Mouse (Mus musculus) cerebellum, postnatal 14 days (tissue): Measurements from ENCODE around the gene Slco1a5.
"Not testable (repeated sequence)": the region's sequence is repeated elsewhere in the genome, so short reads cannot be mapped to it uniquely, and the experiment has no call there.

Experiments
- DNase-seq, 2 experiments: peaks; one replicate each; pipeline ENCODE4 v3.0.0; 2021; ENCODE audit warnings: mixed read lengths in 2 of 2

Gene Slco1a5

DNA sequence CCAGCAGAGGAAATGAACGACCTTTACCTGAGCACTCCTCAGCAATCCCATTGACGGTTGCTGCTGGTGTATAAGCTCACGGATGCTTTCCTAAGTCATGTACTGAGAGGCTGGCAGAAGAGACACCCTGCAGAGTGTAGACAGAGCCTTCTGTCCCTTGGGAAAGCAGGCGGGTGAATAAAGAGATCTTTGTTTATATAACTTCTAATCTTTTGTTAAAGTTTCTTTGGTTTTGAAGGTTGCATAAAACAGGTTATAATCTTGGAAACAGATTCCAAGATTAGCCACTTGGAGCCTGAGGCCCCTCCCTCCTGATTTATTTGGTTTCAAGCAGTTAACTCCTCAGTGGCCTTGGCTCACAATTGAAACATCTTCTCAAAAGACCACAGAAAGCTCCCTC lies at the start of gene Slco1a5:
Slco1a5 (minus strand) TSS at position 101 of the 400 bp plus-strand sequence.
- DNase-seq = no peak

DNA sequence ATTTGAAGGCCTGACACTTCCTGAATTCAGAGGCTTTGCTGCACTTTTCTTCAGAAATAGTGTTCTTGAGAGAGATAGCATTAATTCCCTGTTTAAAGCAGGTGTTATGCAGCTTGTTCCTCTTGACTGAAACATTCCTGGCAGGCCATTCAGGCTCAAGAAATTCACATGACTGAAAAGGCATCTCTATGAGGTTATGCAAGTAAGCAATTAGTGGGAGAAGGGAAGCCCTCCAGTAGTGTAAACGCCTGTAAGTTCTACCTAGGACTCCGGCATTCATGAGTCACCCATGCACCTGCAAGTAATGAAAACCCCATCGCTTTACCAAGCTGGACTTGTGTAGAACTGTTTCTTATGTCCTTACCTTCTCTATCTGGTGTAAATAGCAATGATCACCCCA lies 46.8 kb upstream of the Slco1a5 start:
- DNase-seq = no peak

DNA sequence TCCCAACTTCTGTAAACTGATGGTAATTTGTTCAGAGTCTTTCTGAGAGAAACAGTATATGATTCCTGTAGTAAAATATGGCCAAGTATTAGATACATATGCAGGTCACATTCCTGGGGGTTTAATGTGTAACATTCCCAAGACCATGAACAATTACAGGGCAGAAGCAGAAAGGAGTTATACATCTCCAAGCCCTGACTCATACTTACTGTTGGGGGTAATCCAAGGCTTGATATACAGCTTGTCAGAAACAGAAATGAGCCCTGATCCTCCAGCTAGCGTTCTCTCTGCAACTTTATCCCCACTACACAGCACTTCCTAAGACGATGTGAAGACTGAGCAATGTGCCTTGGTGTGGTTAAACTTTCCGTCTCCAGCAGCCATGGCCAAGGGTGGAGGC lies 44.8 kb upstream of the Slco1a5 start:
- no peak for DNase-seq

DNA sequence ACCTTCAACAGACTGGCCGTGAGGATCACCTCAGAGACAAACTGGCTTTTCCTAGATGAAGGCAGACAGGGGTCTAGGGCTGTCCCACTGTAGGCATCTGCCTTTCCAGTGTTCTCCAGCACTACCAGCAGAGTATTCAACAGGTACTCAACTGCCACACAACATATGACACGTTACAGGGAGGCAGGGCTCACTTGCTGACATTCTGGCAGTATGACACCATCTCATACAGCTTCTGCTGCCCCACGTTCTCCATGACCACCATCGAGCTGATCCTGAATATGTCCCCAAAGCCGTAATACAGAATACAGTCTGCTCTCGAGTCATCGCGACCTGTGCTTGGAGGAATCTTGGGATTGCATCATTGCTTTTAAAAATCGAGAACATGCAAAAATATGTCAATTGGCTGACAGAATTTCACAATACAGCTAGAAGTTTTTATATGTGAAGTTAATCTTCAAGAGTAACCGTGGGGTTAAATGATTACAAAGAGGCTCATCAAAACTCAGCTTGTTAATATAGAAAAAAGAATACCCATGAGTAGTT lies 43.8 kb upstream of the Slco1a5 start:
- DNase-seq = no peak

DNA sequence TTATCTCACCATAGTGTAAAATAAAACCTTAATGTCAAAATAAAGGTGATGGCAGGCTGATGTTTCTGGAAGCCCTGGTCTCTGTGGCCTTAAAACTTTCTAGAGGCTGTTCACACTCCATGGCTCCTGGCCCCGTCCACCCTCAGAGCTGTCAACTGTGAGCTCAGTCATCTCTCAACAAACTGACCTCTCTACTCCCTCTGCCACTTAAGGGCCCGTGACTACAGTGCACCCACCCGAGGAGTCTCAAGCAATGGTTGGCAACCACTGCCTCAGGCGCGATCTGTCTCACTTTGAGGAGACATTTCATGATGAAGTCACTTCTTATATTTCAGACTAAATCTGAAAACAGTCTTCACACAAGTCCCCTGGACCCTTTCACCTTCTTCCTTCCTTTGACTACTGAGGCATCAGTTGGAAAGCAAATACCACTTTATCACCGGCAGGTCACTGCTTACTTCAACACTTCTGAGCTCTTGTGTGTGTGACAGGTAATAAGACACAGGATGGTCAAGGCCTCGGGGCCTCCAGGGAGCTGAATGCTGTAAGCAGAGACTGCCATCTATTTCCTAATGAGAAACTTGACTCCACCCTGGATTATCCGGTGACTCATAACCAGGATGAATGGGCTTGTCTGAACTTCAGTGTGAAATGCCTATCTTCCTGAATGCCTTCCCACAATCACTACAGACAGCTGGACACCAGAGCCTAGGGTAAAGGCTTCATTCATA lies 43.1 kb upstream of the Slco1a5 start:
- no peak for DNase-seq

DNA sequence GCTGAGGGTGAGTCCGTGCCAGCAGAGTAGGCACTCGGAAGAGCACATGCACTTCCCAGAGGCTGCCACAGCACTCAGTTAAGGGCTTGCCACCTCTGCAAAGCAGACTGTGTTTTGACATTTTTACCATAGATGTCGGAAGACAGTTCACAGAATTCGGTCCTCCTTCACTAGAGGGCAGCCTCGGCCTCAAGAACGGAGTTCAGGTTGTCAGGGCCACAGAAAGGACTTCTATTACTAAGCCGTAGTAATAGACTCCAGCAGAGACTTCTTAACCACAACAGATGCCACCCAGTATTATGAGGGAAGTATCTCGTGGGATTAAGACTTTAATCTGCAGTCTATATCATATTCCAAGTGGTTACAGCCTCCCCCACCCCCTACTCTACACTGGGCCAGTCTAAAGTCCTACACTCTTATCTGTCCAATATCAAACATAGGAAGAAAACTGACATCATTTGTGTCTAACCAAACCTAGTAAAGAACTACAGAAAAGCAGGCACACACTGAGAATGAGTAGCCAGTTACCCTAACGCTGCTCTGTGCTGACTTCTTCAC lies 40.3 kb upstream of the Slco1a5 start:
- peak; percentile 9 to 14 for DNase-seq

DNA sequence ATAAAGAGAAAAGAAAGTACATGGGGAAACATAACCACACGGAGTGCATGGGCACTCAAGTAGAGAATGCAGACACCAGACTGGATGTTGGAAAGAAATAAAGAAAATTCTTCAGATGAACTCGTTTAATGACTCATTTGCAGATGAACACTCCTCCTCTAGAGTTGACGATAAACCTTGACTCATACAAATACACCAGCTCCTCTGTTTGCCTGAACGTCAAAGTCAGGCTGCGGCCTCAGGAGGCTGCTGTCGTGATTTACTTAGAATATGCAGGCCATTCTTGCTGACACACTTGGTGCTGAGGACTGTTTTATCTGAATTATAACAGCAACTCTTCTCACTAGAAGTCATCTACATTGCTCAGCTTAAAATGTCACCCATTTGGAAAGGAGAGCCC lies 39.3 kb upstream of the Slco1a5 start:
- no peak for DNase-seq

DNA sequence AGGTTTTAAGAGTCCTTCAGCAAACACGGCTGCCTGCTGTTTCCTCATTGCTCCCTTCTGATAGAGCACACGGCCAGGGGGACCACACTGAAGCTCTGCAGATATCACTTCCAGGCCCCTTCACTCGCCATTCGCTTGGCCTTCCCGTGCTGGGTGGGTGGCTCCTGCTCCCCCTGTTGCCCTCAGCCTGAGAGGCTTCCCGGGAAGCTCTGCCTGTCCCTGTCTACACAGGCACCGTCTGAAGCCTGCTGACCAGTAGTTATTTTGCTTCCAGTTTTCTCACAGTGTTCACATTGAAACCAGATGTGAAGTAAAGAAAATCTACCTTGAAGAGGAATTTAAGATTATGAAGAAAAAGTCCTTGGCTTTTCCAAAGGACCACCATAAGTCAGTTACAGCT lies 34.3 kb upstream of the Slco1a5 start:
- DNase-seq = no peak

DNA sequence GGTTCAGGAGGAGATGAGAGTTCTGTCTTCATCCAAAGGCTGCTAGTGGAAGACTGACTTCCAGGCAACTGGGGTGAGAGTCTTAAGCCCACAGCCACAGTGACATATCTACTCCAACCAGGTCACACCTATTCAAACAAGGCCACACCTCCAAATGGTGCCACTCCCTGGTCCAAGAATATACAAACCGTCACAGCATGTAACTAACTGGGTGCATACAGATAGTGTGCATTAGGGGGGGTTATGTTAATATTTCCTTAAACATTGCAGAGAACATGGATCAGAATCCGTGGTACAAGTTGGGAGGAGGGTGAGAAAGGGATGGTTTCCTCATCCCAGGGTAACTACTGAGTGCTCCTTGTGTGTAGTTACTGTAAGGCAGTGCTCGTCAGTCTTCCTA lies 29.3 kb upstream of the Slco1a5 start:
- not testable (repeated sequence) for DNase-seq

DNA sequence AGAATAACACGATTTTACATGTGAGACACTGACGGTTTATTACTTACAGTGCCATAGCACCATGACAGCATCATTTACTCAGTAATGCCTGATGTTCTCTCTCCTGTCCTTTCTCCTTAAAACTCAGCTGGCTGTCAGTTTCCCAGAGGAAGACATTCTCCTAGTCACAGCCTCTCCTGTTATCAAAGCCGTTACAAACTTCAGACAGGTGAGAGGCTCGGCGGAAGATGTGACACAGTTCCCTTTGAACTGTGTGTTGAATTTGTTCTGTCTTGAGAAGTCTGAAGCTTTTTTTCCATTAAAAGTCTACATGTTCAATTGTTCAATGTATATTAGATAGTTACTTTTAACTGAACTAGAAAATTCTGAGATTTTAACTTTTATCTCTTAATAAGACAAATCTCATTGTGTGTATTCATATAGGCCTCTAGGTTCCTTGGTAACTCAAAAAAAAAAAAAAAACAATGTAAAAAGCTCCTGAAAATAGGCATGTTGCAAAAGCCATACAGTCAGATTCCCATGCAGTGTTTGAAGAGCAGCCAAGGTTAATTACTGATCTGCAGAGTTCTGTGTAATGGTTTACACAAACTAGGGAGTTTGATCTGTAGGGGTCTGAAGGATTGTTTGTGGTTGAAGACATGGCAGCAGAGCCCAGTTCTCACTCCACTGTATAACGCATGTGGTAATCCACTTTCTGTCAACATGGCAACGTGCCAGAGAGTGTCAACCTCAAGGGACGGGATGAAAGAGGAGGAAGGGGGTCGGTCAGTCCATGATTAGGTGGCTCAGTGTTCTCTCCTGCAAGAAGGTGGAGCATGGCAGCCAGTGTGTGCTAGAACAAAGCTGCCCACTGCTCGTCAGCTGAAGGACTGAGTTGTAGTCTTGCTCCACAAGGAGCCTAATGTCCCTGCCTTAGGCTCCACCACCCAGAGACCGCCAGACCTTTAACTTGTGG lies 24.9 kb upstream of the Slco1a5 start:
- peak in 1 of 2 experiments; percentile 17 for DNase-seq

DNA sequence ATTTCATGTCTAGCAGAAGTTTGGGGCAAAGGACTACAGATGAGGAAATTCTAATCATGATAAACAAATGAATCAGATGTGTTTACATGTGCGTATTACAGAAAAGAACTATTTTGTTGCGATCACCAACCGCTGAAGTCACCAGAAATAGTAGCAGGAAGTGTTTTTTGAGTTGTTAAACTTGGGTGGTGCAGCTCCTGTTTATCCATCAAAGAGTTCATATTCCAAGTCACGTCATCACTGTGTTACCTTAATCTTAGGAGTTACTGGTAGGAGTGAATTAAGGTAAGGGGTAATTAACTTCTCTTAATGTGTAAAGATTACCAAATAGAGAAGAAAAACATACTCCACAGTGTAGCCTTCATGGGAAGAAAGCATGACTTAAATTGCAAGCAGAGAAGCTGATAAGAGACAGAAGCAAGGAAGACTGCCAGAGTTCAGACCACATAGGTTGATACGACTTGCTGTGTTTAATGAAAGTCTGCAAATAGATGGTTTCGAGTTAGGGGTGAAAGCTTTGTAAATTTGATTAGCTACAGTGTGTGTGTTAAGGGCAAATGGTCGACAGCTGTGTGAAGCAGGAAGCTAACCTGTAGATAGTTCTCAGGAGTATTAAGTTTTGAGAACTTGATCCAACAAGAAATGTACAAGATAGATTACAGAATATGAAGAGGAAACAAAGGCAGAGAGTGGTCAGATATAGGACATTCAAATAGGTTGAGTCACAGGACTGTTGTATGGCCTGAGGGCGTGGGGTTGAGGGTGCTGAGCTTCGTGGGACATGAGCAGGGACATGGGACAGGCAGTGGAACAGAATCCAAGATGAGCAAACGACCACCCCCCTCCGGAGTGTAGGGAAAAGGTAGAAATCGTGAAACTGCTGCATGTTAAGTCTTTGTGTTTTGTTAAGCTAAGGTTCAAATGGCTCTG lies 23.7 kb upstream of the Slco1a5 start:
- DNase-seq = no peak

DNA sequence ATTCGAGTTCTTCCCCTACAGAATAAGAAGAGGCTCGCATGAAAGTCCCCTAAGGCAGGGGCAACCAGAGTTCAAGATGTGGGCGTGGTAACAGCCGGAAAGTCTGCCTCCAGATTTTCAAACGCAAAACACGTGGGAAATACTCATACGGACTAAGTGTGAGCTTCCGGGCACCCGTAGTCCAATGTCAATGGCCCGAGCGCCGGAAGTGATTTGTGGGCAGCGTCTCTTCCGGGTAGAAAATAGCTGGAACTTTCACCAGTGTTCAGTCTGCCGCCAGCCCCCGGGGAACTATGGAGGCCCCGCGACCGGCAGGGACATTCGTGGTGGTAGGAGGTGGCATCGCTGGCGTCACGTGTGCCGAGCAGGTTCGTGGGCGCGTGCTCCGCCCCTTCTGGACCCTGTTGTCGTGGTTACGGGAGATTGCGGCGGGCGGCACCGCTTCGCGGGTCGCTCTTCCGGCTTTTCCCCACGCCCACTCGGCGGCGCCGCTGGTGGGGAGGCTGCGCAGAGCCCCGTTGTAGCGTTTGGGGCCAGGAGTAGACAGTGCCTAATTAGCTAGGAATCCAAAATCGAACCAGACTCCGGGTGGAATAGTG lies 22.8 kb upstream of the Slco1a5 start, which contains the start of gene Pyroxd1:
Pyroxd1 (plus strand) TSS at position 215 of the 599 bp plus-strand sequence.
- DNase-seq = peak; percentile 84 to 85

DNA sequence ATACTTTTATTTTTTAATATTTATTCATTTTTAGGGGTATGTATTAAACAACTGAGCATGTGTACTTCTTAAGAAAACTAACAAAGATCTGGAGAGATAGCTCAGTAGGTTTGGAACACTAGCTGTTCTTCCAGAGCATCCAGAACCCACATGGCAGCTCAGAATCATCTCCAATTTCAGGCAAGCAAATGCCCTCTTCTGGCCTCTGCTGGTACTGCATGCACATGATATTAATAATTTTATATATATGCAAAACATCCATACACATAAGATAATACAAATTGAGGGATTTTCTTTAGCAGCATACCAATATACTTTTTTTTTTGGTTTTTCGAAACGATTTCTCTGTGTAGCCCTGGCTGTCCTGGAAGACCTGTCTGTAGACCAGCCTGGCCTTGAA lies 20.8 kb upstream of the Slco1a5 start:
- DNase-seq = peak; percentile 64 to 76

DNA sequence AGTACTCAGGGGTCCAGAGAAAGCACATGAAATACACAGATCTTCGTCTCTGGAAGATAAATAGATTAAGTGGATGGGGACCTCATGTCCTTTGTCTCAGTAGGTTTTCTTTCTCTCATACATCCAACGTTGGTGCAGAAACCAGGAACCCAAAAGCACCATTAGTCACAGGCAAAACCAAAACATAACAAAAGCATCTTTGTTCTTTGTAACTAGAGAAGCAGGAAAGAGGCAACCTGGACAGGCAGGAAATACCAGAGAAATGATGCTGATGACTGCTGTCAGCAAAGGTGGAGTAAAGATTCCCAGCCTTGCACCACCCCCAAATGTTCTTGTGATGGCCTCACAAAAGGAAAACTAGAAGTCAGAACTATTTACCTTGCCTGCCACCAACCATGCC lies 16.8 kb upstream of the Slco1a5 start:
- DNase-seq = no peak

DNA sequence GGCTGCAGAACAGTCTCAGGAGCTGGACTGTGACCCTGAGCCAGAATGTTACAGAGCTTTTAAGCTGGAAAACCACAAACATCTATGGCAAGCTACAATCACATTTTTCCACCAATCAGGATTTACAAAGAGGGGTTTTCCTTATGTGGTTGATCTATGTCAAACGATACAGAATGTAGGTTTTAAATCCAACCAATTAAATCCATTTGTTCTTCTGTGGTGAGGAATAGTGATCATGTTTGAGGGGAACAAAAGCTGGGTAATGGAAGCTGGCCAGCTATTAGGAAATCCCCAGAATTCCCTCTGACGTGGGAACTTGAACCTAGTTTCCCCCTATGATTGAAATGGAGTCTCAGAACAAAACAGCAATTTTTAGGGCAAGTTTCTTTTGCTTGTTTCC lies 16.2 kb upstream of the Slco1a5 start:
- no peak for DNase-seq

DNA sequence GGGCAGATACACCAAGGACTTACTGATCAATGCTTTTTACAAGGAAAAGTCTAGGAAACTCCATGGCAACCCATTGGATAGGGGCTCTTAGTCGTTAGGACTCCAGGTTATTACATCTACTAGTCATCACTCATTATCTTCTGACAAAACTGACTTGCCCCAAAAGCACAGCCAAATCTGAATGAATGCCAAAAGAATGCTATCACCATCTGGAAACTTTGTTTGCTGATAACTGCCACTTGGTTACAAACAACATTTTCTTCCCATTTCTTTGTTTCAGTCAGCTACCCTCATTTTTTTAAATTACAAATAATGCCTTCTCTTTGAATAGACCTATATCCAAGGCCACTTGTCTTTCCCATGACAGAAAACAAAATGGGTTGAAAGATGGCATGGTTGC lies 6.4 kb upstream of the Slco1a5 start:
- DNase-seq = no peak

DNA sequence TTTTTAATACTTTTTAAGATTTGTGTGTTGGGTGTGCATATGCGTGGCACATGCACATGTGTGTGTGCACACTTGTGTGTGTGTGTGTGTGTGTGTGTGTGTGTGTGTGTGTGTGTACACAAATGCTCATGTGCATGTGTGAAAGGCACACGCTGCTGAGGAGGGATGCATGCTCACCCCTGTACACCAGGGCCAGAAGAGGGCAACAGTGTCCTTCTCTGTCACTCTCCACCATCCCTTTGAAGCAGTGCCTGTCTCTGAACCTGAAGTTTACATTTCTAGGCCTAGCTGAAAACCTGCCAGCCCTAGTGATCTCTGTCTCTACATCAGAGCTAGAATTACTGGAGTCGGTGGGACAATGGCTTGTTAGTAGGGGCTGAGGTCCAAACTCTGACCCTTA lies 3.8 kb upstream of the Slco1a5 start:
- no peak for DNase-seq

DNA sequence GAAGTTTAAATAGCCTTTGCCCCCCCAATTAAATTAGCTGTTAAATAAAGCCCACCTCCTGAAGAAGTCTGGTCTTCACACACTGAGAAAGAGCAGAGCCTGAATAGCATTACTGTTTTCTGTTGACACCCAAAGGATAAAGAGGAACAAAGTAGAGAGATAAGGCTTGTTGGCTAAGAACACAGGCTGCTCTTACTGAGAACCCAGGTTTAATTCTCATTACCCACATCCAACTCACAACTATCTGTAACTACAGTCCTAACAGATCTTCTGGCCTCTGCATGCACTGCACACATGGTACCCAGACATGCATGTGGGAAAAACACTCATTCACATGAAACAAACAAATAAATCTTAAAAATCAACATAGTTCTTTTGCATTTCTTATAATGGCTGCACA lies 5.7 kb downstream of the Slco1a5 start:
- DNase-seq = no peak

DNA sequence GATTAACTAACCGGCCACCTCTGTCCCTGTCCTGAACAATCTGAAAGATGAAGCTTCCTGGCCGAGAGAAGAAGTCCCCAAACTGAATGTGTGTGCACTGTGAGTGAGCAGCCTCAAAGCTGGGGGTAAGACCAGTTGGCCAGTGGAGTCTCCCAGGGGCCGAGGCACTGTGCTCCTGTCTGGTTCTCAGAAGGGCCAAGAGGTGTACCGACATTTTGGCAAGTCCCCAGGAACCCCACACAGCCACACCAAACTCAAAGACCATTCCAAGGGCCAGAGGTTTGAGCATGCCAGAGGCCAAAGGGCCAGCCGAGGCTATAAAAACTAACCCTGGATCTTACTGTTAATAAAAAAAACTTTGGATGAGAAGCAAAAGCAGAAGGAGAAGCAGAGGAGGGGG lies 8.5 kb downstream of the Slco1a5 start:
- no peak for DNase-seq

DNA sequence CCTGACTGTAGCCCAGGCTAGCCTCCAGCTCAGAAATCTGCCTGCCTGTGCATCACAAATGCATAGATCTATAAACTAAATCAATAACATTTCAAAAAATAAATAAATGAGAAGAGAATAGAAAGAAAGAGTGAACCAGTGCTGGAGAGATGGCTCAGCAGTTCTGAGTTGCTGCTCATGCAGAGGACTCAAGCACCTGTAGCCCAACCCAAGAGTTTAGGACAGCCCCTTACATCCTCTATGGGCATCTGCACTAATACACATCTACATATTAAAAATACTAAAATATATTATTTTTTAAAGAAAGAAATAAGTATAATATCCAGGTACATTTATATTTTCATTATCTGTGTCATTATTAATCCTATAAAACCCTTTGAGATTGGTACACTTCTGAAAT lies 17.7 kb downstream of the Slco1a5 start:
- no peak for DNase-seq

DNA sequence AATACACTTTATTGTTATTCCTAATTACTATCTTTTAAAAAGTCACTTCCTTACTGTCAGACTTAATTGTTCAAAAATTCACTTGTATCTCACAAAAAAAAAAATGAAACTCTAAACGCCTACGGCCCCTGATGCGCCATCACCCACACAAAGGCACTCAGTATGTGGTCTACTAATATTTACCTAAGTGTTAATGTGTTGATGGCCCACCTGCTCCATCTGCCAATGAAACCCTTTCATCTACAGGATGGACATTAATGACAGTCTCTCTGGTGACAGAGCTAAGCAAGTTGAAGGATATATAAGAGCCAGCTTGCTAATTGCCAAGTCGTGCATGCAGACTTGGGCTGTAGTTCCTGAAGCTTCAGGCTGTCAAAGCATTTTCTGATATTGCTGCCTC lies 24.7 kb downstream of the Slco1a5 start, which contains the start of gene Iapp:
Iapp (plus strand) TSS at position 326 of the 400 bp plus-strand sequence.
- DNase-seq = no peak
